Comparison of ENCODE assay signal across 25 mouse cellular contexts in genomic region chr11:121479476-121480203, GRCm38 (mm10). TPM values are rescaled to one million over a fixed set of nuclear protein-coding genes. Genes with fewer than 3 reads are reported as not detected.
DNase-seq lines count a peak whose midpoint lies in the region; ATAC-seq and TF ChIP-seq lines count a peak whose summit lies in the region.
"Had no signal": no experiment of that assay in that cellular context is flagged by ENCODE, and none has a peak within 500 bp of the region (broad histone marks: within the 10 kb centered on the region; RNA-seq: fewer than 3 reads in every experiment).

No protein-coding gene starts in this region.

- no peak overlapping the region for H3K4me3 ChIP-seq in bone marrow, adult 2 months (replicated peaks; ENCODE audit: control insufficient read depth, low read depth, low read length)
- H3K4me3 ChIP-seq in embryonic facial prominence, embryonic 15.5 days (replicated peaks): no peak overlapping the region
- no peak overlapping the region for H3K4me3 ChIP-seq in stomach, embryonic 16.5 days (replicated peaks; ENCODE audit: low read length)
- H3K4me3 ChIP-seq: forebrain, embryonic 10.5 days; heart, embryonic 15.5 days; layer of hippocampus, adult 2 months; limb, embryonic 12.5 days; midbrain, embryonic 15.5 days; neural tube, embryonic 12.5 days had no signal

- TF ChIP-seq POLR2A in bone marrow, adult 2 months (IDR thresholded peaks at IDR 0.05; ENCODE audit: borderline replicate concordance, control insufficient read depth, low read depth, low read length): no peak

- ATAC-seq in embryonic facial prominence, embryonic 15.5 days (ENCODE audit: insufficient number of reproducible peaks, low FRiP score, low TSS enrichment, low read depth): no peak
- ATAC-seq in megakaryocyte progenitor cell, adult 5-6 weeks (replicated peaks; ENCODE audit: poor library complexity): peak; percentile 54
- ATAC-seq in stomach, embryonic 16.5 days (ENCODE audit: insufficient read depth, low FRiP score): 0 out of 2 replicates have a peak, but pooled peaks have one; percentile 35
- ATAC-seq: forebrain, postnatal 0 days; inflammation-experienced regulatory T-cells, adult 6 months; midbrain, embryonic 15.5 days had no signal

- H3K4me1 ChIP-seq in bone marrow, adult 2 months (ENCODE audit: control insufficient read depth, insufficient read depth, low read length): peaks cover 1% of the 10 kb centered on the region; the same call in 1 of the 2 replicates
- 0 out of 2 replicates have a peak, but pooled peaks cover 3% of the 10 kb centered on the region for H3K4me1 ChIP-seq in embryonic facial prominence, embryonic 15.5 days
- no peaks in the 10 kb centered on the region for H3K4me1 ChIP-seq in stomach, embryonic 16.5 days (ENCODE audit: control insufficient read depth, insufficient read depth, low read length)
- H3K4me1 ChIP-seq: forebrain, embryonic 10.5 days; heart, embryonic 15.5 days; limb, embryonic 12.5 days; midbrain, embryonic 15.5 days; neural tube, embryonic 12.5 days had no signal

- H3K27ac ChIP-seq in bone marrow, adult 2 months (ENCODE audit: control insufficient read depth, insufficient read depth, low read depth, low read length, poor library complexity): peak overlapping the region; percentile 32
- peak overlapping the region; percentile 75 for H3K27ac ChIP-seq in embryonic facial prominence, embryonic 15.5 days (replicated peaks)
- H3K27ac ChIP-seq in stomach, embryonic 16.5 days (ENCODE audit: low read length): peak overlapping the region; percentile 84
- H3K27ac ChIP-seq: forebrain, embryonic 10.5 days; heart, embryonic 15.5 days; hindbrain, embryonic 14.5 days; layer of hippocampus, adult 2 months; liver, embryonic 14.5 days; midbrain, embryonic 15.5 days; neural tube, embryonic 12.5 days had no signal

- no peaks in the 10 kb centered on the region for H3K9me3 ChIP-seq in embryonic facial prominence, embryonic 15.5 days (replicated peaks)
- H3K9me3 ChIP-seq in stomach, embryonic 16.5 days (replicated peaks; ENCODE audit: control insufficient read depth, low read length): no peaks in the 10 kb centered on the region
- H3K9me3 ChIP-seq: forebrain, embryonic 10.5 days; heart, embryonic 15.5 days; limb, embryonic 12.5 days; midbrain, embryonic 15.5 days; neural tube, embryonic 12.5 days had no signal

- H3K27me3 ChIP-seq in embryonic facial prominence, embryonic 15.5 days: no peaks in the 10 kb centered on the region
- no peaks in the 10 kb centered on the region for H3K27me3 ChIP-seq in stomach, embryonic 16.5 days (ENCODE audit: control insufficient read depth, insufficient read depth, low read length)
- H3K27me3 ChIP-seq: heart, embryonic 15.5 days; limb, embryonic 12.5 days; midbrain, embryonic 15.5 days; neural tube, embryonic 12.5 days had no signal

- H3K9ac ChIP-seq in embryonic facial prominence, embryonic 15.5 days: no peak overlapping the region
- 0 out of 2 replicates have a peak overlapping the region, but pooled peaks have one; percentile 0 for H3K9ac ChIP-seq in stomach, embryonic 16.5 days (ENCODE audit: low read length)
- H3K9ac ChIP-seq: forebrain, postnatal 0 days; heart, embryonic 15.5 days; hindbrain, embryonic 14.5 days; limb, embryonic 12.5 days; liver, embryonic 14.5 days; lung, embryonic 14.5 days; midbrain, embryonic 15.5 days; neural tube, embryonic 12.5 days had no signal

- no peak overlapping the region for H3K4me2 ChIP-seq in embryonic facial prominence, embryonic 15.5 days (replicated peaks)
- H3K4me2 ChIP-seq in stomach, embryonic 16.5 days (ENCODE audit: low read depth, low read length): no peak overlapping the region
- H3K4me2 ChIP-seq: heart, embryonic 15.5 days; hindbrain, embryonic 14.5 days; limb, embryonic 12.5 days; lung, embryonic 14.5 days; midbrain, embryonic 15.5 days; neural tube, embryonic 12.5 days had no signal

- no peak for TF ChIP-seq CTCF in bone marrow, adult 2 months (IDR thresholded peaks at IDR 0.05; ENCODE audit: control insufficient read depth, insufficient read depth, low read length)

- WGBS in bone marrow, adult 2 months: 37% methylated on average over 15 of the region's 15 CpGs
- 71% methylated on average over 15 of the region's 15 CpGs for WGBS in embryonic facial prominence, embryonic 15.5 days
- 82% methylated on average over 15 of the region's 15 CpGs for WGBS in stomach, embryonic 16.5 days

- H3K36me3 ChIP-seq in embryonic facial prominence, embryonic 15.5 days: peaks cover 20% of the 10 kb centered on the region
- no peaks in the 10 kb centered on the region for H3K36me3 ChIP-seq in stomach, embryonic 16.5 days (ENCODE audit: control insufficient read depth, insufficient read depth, low read length)
- H3K36me3 ChIP-seq: heart, embryonic 15.5 days; midbrain, embryonic 15.5 days had no signal

- DNase-seq in cerebellum, adult 9-11 months: no peak
- DNase-seq in spleen, postnatal 4 days (ENCODE audit: low spot score in 2 of 2): no peak
- DNase-seq in thymus, postnatal 0 days (ENCODE audit: low spot score): no peak
- DNase-seq: adrenal gland, postnatal 14 days; cerebellum, postnatal 10 days; forebrain, postnatal 0 days; gastrocnemius, postnatal 25 days; heart, postnatal 36 days; kidney, adult 9 months; kidney, postnatal 25 days; lung, embryonic 14.5 days; thymus, postnatal 25 days had no signal

RNA-seq across cellular contexts. Expression of gene Tbcd, which starts 27.9 kb away (rescaled TPM):
- 25.2 and 28.4 TPM in 2 replicates for polyA plus RNA-seq in bone marrow, adult 2 months (2011; ENCODE audit: insufficient read depth, insufficient read length, low replicate concordance, missing spikeins)
- 42.9 and 46.7 TPM in 2 replicates for polyA plus RNA-seq in embryonic facial prominence, embryonic 15.5 days (2015; fragmentation: Nextera tagmentation; extraction: Ambion mirVana)
- 32.7 and 36.7 TPM in 2 replicates for total RNA-seq in megakaryocyte progenitor cell, adult 5-6 weeks (2015)
- total RNA-seq in megakaryocyte progenitor cell, adult 5-6 weeks (2017): 38.8 and 54.1 TPM in 2 replicates
- polyA plus RNA-seq in stomach, embryonic 16.5 days (2015; fragmentation: Nextera tagmentation; extraction: Ambion mirVana): 42.2 and 44.4 TPM in 2 replicates
- 45.5 and 51.7 TPM in 2 replicates for polyA plus RNA-seq in thymus, postnatal 0 days (2015; fragmentation: Nextera tagmentation; extraction: Ambion mirVana)

RNA-seq across cellular contexts. Expression of gene Zfp750, which starts 39.5 kb away (rescaled TPM):
- not detected in 2 replicates for polyA plus RNA-seq in bone marrow, adult 2 months (2011; ENCODE audit: insufficient read depth, insufficient read length, low replicate concordance, missing spikeins)
- polyA plus RNA-seq in embryonic facial prominence, embryonic 15.5 days (2015; fragmentation: Nextera tagmentation; extraction: Ambion mirVana): 26.7 and 33.2 TPM in 2 replicates
- not detected in 2 replicates for total RNA-seq in megakaryocyte progenitor cell, adult 5-6 weeks (2015)
- total RNA-seq in megakaryocyte progenitor cell, adult 5-6 weeks (2017): 0.14 TPM in 1 of 2 replicates, not detected in the other
- polyA plus RNA-seq in stomach, embryonic 16.5 days (2015; fragmentation: Nextera tagmentation; extraction: Ambion mirVana): 18.3 and 25.8 TPM in 2 replicates
- polyA plus RNA-seq in thymus, postnatal 0 days (2015; fragmentation: Nextera tagmentation; extraction: Ambion mirVana): 1.1 TPM in 2 replicates
- total RNA-seq: heart, postnatal 36 days had no signal

RNA-seq across cellular contexts. Expression of gene Fn3k, which starts 44.9 kb away (rescaled TPM):
- polyA plus RNA-seq in bone marrow, adult 2 months (2011; ENCODE audit: insufficient read depth, insufficient read length, low replicate concordance, missing spikeins): 66.5 and 69.0 TPM in 2 replicates
- 1.7 and 2.1 TPM in 2 replicates for polyA plus RNA-seq in embryonic facial prominence, embryonic 15.5 days (2015; fragmentation: Nextera tagmentation; extraction: Ambion mirVana)
- 0.20 TPM in 1 of 2 replicates, not detected in the other for total RNA-seq in megakaryocyte progenitor cell, adult 5-6 weeks (2015)
- total RNA-seq in megakaryocyte progenitor cell, adult 5-6 weeks (2017): not detected in 2 replicates
- polyA plus RNA-seq in stomach, embryonic 16.5 days (2015; fragmentation: Nextera tagmentation; extraction: Ambion mirVana): 1.6 and 2.9 TPM in 2 replicates
- polyA plus RNA-seq in thymus, postnatal 0 days (2015; fragmentation: Nextera tagmentation; extraction: Ambion mirVana): 6.8 and 6.9 TPM in 2 replicates

RNA-seq across cellular contexts. Expression of gene Fn3krp, which starts 58.4 kb away (rescaled TPM):
- 29.3 and 53.1 TPM in 2 replicates for polyA plus RNA-seq in bone marrow, adult 2 months (2011; ENCODE audit: insufficient read depth, insufficient read length, low replicate concordance, missing spikeins)
- 9.3 and 9.8 TPM in 2 replicates for polyA plus RNA-seq in embryonic facial prominence, embryonic 15.5 days (2015; fragmentation: Nextera tagmentation; extraction: Ambion mirVana)
- total RNA-seq in megakaryocyte progenitor cell, adult 5-6 weeks (2015): 6.6 and 7.7 TPM in 2 replicates
- total RNA-seq in megakaryocyte progenitor cell, adult 5-6 weeks (2017): 12.5 and 16.4 TPM in 2 replicates
- 8.3 and 9.4 TPM in 2 replicates for polyA plus RNA-seq in stomach, embryonic 16.5 days (2015; fragmentation: Nextera tagmentation; extraction: Ambion mirVana)
- 7.4 and 7.8 TPM in 2 replicates for polyA plus RNA-seq in thymus, postnatal 0 days (2015; fragmentation: Nextera tagmentation; extraction: Ambion mirVana)

Comparison
In these comparisons a context has a peak if more than half of its experiments do, and no peak if none do; other contexts are left out.
1. H3K27ac ChIP-seq: peak in every context shown above with its lines; median percentile 84 in stomach, embryonic 16.5 days; 75 in embryonic facial prominence, embryonic 15.5 days; 32 in bone marrow, adult 2 months.